Mouse (Mus musculus) ES-Bruce4 (cell line): ENCODE measurements at regions not wholly inside any gene's neighbourhood (a gene's known extent, or its start where the extent isn't known, plus 50 kb on each side); places are given as distances from the start of the nearest gene placed in this dataset.

Experiments used
- CTCF ChIP-seq: IDR thresholded peaks from one replicate; pipeline ENCODE4 v1.8.1; 2011; ENCODE audit warnings: low read depth, low read length
- POLR2A ChIP-seq: IDR thresholded peaks from one replicate; pipeline ENCODE4 v1.8.1; 2011; ENCODE audit warnings: low read length; ENCODE audit not compliant: insufficient read depth

DNA sequence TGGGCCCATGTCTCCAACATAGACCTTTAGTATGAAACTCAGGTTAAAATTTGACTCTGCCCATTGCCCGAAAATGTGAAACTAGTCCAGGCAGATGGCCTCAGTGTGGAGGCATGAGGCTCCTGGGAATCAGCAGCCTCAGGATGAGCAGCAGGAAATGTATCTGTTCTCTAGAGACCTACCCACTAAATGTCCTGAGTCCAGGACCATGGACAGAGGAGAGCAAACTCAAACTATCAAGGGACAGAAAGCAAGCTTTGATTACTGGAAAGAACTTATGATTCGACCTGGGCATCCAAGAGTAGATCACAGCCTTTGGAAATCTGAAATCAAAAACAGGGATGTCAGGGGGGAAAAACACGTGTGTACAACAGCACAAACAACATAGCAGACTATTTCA, 230.3 kb upstream of the Ncam1 start:
- TF ChIP-seq POLR2A: no peak
- TF ChIP-seq CTCF: no peak
